Mouse (Mus musculus) left cerebral cortex, postnatal 4 days (tissue): ENCODE measurements at regions not wholly inside any gene's neighbourhood (a gene's known extent, or its start where the extent isn't known, plus 50 kb on each side); places are given as distances from the start of the nearest gene placed in this dataset.

ENCODE experiments used
- DNase-seq: peaks from one replicate; pipeline ENCODE4 v3.0.0-alpha.2; 2022
- intact Hi-C: fragments of 180-260 bp; cut with DNase I; formaldehyde crosslinking; loops from one replicate; pipeline ENCODE4 v1.15.1; 2025

DNA sequence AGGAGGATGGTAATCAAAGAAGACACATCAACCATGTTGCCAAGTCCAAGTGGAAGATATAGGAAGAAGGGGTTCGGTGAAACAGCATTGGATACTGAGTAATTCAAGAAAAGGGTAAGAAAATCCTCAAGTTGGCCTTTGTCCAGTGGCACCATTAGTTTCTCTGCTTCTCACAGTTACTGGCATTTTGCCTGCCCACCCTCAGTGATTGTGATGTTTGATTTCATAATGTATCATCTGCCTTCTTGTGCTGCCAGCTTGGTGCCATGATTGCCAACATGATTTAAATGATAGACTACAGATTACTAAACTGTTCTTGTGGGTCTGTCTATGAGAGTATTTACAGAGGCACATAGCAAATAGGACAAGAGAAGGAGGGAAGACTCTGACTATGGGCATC, 399.3 kb upstream of the Gm11114 start:
- intact Hi-C loops = no loop called here
- peak; percentile 59 for DNase-seq

DNA sequence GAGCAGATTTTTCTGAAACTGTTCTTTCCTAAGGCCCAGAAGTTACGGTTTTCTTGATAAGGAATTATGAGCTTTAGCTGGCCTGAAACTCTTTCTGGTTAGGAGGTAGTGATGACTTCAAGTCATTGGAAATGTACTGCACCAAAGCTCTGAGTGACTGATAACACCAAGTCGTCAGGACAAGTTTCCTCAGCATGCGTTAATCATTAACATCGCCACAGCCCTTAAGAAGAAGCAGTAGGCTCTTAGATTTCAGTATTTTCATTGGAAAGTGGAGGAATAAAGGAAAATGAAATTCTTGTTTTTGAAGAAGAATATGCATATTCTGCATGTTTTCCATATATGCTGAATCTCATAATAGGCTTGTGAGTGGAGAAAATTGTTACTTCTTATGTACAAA, 390.3 kb upstream of the Gm11114 start:
- DNase-seq = no peak
- intact Hi-C loops = no loop called here

DNA sequence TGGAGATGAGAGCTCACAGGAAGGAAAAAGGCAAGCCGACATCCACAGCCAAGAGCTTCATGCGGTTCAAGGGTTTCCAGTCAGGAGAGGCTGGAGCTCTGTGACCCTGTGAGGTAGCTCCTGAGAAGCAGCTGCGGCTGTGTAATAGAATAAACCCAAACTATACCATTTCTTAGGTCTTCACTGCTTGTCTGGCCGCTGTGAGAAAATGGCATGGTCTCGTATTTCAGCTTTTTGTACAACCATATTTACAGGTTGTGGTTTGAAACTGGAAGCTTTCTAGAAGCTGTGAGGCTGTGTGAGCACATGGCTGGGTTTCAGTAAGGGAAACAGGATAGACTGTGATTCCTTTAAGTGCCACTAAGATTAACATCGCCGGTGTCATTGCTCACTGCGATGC, 388.6 kb upstream of the Gm11114 start:
- intact Hi-C loops = no loop called here
- DNase-seq = no peak

DNA sequence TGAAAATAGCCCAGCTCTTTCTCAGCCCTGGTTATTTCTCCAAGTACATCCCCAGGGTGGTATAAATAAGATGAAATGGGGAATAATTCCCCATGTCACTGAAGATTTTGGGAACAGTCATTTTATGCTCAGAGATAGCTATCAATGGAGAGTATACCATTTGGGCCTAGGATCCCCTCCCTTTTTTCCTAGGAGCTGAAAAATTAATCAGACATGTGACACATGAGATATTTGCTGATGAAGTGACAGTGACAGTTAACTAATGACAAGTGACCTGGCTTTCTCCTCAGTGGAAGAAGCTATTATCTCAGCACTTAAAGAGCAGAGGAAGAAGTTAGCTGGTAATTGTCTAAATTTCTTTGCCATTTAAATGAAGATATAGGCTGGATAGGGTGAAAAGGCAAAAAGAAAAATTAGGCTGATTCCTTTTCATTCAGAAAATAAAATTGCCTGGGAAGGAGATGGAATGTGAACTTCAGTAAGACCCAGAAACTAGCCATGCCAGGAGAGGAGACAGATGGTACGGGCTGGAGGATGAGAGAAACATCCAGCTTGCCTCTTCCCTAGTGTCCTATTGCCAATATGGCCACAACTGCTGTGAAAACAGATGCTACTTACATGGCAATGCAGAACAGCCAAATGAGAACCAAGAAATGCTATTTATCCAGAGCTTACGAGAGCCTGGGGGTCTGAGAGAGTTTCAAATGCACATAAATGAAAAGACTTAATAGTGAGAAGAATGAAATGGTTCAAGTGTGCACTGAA, 376.1 kb upstream of the Gm11114 start:
- intact Hi-C loops = no loop called here
- peak; percentile 6 for DNase-seq

DNA sequence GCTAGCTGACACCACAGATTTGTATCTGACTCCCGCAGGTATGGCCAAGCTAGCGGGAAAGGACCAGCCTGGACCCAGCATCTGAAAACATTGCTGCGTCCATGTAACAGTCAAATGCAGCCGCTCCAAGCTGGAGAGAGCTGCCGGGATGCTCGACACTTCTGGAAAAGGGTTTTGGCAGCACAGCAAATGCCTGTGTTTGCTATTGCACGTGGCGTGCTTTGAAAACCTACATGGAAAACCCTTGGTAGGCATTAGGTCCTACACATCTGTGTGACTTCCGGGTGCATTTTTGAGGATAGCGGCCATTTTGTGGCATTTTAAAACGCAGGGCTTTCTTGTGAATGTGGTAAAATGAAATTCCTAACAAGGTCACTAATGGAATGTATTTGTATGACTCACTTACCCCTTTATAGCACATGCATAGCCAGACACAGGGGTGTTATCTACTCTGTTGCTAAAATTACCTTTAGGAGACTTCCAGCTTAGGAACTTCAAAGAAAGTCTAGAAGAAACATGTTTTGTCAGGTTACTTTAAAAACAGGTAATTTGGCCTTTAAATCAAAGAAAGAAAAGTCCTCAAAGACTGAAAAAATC, 345.9 kb upstream of the Gm11114 start:
- intact Hi-C loops = no loop called here
- no peak for DNase-seq

DNA sequence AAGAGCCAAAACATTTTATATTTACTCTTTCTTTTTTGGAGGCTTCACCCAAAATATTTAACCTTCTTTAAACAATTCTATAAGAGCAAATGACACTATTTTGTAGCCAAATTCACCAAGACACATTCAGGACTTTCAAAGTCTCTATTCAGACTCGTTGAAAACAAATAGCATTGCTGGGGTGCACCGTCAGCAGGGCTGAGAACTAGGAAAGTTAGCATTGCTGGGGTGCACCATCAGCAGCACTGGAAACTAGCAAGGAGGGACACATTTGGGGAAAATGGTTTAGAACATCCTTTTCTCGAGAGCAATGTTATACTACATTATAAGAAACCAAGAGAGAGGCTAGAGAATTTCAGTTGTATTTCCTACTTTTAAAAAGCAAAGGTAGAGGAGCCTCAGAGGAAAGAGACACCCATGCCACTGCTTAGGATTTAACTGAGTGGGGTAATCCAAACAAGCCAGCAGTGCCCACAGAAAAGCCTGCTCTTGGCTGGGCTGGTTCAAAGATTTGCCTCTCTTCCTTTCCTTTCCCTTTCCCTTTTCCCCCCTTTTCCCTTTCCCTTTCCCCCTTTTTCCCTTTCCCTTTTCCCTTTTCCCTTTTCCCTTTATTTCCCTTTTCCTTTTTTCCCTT, 342.5 kb upstream of the Gm11114 start:
- intact Hi-C loops = no loop called here

DNA sequence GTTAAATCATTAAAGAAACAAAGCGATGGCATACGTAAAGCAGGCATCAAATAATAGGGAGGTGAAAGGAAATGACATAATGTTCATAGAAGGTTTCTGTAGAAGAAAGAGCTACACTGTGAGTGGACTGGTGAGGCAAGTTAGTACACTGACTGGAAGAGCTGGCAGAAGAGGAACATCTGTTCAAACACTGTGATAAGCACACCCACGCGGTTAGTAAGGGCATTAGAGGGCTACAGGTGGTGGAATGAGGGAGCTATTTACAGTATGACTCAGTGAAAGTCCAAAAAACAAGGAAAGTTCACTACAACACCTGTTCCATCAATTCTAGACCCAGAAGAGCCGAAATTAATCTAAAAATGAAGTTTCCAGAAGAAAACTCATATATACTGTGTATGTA, 335.1 kb upstream of the Gm11114 start:
- no peak for DNase-seq
- intact Hi-C loops = no loop called here

More for the DNA sequence above, 342.5 kb upstream of the Gm11114 start:
- no peak for DNase-seq

DNA sequence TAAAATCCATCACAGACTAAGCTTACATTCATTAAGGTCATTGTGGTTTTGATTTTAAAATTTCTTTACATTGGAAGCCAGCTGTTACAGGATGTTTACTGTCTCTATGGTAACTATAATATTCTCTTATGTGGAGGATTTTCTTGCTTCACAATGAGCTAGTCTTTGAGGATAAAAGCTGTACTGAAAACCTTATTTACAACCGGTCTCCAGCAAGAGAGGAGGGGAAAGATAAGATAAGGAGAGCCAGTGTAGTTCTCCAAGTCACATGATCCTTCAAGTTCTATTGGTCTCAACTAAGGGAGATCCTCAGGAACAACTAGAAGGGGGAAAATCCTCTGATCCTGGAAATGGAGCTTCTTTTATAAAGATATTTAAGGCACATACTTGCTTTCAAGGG, 309.2 kb upstream of the Gm11114 start:
- intact Hi-C loops = no loop called here
- no peak for DNase-seq

DNA sequence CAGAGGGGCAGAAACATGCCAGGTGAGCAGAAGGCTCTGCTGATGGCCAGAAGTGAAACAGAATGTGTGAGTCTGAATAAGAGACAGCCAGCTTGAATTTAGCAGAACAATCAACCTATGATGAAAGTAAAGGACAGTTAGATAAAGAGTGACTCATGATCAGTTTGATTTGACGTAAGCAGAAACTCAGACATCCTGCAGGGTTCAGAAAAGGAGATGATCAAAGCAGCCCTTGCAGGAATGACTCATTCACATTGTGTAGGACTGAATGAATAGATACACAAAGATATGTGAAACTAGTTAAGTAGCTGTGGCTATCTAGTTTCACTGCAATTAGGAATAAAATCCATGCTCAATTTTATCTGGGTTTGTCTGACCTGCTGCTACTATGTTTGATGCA, 301.2 kb upstream of the Gm11114 start:
- intact Hi-C loops = no loop called here
- DNase-seq = no peak

DNA sequence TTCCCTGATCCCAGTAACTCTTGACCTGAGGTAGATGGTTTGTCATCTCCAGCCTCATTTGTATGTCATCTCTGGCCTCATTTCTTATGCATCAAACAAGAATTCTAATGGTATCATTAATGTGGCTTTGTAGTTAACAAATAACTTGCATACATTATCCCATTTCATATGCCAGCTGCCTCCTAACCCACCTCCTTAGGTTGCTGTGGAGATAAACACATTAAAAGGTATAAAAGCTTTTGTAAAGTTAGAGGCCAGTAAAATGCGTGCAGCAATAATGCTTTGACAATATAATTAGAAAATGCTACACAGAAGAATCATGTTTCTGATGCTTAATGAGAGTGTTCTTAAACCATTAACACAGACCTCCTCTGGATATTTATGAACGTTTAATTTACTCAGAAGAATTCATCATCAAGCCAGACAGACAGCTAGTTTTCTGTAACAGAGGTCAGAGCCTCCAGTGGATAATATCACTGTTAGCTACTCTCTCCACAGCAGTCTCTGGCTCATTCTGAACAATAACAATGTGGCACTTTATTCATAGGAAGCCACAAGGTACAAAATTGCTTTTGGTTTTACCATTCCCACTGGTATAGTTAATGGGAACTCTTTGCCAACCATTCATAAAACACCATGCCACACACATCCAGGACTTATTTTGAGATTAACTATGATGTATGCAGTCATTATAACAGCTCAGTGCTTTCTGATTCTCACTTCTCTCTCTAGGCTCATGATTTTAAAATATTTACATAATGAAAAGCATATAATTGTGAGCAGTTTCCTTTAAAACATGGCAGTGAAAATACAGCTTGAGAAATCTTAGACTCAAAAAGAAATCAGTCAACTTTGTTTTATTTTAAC, 264.2 kb upstream of the Gm11114 start:
- DNase-seq = no peak
- intact Hi-C loops = no loop called here

DNA sequence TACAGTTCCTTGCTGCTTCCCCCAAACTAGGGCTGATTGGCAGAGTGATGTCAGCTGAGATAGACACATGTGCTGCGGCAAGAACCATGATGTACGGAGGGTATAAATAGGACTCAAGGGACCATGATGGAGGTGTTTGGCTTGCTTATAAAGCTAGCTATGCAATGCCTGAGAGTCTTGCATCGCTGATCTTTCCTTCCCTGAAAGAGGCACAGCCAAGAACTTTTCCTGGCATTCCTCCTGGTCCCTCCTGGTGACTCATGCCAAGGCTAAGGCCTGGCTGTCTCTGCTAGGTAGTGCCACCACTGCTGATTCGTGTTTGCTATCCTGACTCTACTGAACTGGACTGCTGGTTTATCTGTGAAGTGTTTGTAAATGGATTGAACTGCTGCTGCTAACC, 260.0 kb upstream of the Gm11114 start:
- intact Hi-C loops = no loop called here
- DNase-seq = no peak

DNA sequence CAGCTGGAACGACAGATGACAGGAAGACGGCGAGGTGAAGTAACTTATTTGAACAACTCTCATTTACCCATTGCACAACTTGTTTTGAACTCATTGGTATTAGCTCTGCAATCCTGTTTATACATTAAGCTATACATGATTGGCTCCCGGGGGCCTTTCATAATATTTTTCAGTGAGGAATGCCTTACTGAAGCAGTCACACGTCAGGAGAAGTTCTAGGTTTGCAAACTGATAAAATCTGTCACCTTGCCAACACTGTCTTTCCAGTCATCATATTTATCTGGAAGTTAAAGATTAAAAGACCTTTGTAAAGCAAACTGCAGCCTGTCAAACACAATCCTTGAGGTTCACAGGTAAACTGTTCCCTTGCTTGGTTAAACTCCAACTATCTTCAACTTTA, 232.6 kb upstream of the Gm11114 start:
- intact Hi-C loops = no loop called here
- DNase-seq = no peak

DNA sequence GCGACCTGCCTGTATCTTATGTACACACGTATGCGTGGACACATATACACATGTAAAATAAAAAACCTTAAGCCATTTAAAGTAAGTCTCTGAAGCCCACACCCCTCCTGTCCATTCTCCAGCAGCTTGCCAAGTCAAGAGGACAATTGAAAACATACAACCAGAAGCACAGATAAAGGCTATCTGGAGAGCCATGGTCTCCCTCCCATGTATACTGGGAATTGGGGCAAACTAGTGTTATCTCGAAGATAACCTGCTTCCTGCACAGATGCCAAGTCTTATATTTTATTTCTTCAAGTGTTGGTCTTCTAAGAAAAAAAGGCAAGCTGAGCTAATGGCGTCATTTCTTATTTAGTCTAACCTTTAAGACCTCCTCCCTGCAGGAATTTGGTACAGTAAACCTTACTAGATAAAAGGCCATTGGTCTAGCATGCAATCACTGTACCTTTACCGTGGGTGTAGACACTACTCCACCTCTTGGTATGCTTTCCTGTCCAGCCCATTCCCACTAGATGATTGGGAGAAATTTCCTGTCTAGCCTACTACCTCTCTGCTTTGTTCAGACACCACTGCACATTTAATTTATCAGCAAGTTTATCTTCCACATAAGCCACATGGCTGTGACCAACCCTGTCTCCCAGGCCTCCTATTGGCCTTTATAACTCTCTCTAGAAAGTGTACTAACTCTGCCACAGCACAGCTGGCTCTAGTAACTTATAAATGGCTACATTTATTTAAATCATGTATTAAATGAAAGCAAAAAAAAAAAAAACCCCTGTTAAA, 223.8 kb upstream of the Gm11114 start:
- intact Hi-C loops = no loop called here
- no peak for DNase-seq

DNA sequence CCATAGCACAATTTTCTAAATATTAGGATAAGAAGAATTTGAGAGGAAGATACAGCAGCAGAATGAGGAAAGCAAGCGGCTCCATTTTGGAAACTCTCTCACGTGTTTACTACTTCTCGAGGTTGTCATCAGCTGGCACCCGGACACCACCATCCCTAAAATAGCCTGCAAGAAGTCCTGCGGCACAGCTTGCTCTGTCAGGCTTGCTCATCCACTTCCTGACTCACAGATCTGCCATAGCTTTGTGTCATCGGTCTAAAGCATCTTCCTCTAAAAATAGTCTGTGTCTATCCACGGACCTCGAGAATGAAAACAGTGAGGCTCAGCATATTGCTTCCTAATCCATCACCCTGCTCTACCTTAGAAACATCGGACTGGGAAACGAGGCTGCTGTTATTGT, 222.3 kb upstream of the Gm11114 start:
- intact Hi-C loops = no loop called here
- no peak for DNase-seq

DNA sequence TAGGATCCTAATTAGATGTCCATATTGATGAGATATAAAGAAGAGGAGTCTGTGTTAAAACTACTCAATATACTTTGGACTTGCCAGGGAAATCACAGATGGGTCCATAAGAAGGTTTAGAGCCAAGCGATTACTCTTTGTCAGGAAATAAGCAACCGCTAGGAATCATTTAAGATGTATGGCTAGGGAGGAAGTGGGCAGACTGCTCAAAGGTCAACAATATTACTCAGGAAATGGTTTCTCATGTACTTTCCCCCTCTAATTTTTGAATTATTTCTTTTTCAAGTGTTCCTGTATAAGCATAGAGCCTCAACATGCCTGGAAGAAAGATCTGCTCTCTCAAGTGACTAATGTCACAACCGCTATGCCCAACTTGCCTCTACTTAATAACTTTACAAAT, 217.3 kb upstream of the Gm11114 start:
- intact Hi-C loops = no loop called here
- DNase-seq = no peak

DNA sequence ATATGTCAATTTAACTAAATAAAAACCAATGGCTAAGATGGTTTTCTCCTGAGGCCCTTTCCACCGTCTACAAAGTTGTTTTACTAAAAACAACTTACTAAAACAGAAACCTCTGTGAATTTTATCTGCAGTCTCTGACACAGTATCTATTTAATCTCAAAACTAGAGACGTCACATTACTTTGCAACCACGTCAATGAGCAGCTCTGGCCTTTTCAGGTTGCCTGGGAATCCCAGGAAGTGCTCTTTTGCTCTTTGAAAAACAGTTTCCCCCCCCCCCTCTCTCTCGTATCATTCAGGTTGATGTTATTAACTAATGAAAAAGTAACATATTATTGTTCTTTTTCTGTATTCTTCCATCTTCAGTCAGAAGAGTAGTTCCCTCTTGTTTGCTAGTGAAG, 216.1 kb upstream of the Gm11114 start:
- intact Hi-C loops = no loop called here
- no peak for DNase-seq

DNA sequence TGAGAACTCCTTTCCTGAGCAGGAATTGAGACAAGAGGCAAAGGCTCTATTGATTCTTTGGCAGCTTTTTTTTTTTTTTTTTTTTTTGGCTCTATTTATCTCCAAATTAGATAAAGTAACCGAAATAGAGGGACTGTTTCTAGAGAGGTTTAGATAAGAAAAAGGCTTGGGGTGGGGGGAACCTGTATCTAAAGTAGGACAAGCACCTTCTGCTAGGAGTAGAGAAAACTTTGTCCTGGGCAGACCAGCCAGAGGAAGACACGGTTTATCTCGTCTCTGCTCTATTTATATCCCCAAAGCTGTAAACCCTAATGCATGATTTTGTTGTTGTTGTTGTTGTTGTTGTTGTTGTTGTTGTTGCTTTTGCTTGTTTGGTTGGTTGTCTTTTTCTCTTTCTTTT, 199.6 kb upstream of the Gm11114 start:
- intact Hi-C loops = no loop called here
- no peak for DNase-seq

DNA sequence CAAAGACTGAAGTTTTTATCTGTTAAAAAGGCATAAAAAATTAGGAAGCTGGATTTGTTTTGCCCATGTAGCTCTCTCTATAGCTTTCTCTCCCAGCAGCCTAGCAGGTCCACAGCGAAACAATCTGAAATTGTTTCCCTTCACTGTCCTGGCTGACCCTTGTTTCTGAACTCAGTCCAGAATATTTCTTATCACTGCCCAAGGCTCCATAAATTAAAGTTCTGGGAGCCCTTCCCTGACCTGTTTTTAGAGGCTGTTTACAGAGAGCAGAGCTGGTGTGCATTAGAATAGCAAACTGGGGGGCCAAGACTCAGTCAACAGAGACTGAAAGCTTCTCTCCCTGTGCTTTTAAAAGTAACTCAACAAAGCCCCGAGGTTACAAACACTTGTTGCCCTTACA, 198.3 kb upstream of the Gm11114 start:
- intact Hi-C loops = no loop called here
- no peak for DNase-seq

DNA sequence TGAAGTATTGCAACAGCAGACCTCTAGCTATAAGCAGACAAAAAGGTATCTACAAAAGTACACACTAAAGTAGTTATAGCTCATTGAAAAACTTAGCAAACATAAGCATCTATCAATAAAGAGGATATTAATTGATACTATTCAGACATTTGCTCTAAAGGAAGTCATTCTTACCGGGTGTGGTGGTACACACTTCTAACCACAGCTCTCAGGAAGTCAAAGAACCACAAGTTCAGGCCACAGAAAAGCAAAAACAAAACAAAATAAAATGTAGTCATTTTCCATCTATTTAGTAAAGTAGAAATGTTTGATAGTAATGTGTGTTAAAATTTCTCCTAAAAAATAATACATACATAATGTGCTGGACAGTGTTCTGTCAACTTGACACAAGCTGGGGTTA, 192.5 kb upstream of the Gm11114 start:
- intact Hi-C loops = no loop called here
- no peak for DNase-seq

DNA sequence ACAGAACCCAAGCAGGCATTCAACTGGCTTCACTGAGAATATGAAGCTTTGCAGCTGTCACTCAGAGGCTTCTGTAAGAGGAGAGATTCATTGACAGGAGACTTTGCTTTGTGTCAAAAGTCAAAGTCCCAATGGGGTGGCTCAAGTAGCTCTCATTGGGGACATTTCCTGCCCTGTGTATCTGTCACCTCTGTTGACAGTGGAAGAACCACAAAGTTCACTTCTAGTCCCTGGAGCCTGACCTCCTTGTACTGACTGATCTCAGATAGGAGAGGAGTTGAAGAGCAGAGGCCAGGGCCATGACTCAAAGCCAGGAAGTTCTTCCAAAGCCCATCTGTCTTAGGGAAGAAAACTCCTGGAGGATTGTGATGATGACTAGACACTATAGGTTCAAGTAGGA, 191.5 kb upstream of the Gm11114 start:
- intact Hi-C loops = no loop called here
- no peak for DNase-seq

DNA sequence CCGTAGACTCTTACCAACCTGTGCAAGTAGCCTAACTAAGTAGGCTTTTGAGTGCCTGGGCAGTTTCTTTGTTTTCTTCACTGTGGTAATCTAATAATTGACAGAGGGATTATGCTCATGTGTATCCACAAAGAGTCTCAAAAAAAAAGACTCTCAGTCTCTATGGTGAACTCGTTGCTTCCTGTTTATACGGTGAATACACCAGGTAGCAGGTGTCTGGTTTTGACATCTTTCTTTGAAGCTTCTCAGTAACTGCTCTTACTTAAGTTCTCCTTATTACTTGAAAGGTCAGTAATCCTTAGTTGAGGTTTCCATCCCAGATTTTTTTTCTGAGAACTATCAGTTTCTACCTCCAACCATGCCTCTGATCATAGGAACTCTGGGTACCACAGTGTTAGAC, 188.9 kb upstream of the Gm11114 start:
- DNase-seq = no peak
- intact Hi-C loops = no loop called here
